Mouse (Mus musculus): Measurements from ENCODE around the gene Olfr54. TPM values are rescaled to one million over a fixed set of nuclear protein-coding genes. Genes with fewer than 3 reads are reported as not detected.
"Not testable (repeated sequence)": the region's sequence is repeated elsewhere in the genome, so short reads cannot be mapped to it uniquely, and the experiment has no call there.

The Olfr54 gene
- not detected in 2 replicates for polyA plus RNA-seq (2015; fragmentation: Nextera tagmentation; extraction: Ambion mirVana)

DNA sequence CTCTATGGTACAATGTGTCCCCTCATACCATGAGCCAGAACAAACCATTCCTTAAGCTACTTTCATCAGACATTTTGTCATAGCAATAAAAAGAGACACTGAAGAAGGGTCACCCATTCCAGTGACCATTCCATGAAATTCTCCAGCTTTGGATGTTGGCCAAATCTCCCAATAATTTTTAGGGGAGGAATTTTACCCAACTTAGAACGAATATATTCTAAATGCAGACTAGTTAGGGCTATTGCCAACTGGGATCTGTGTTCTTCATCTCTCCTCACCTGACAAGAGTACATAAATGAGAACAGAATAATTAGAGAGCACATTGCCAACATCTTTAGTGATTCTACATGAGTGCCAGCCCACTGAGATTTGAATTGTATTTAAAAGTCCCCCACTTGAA is at the start of gene Olfr54:
TSS of gene Olfr54 (plus strand) at position 301 of the 400 bp plus-strand sequence.
- ATAC-seq = no peak
- no peaks in the 10 kb centered on the region for H3K4me1 ChIP-seq (ENCODE audit: control insufficient read depth, insufficient read depth, low read depth, low read length)
- H3K9ac ChIP-seq (ENCODE audit: low read depth, low read length) = no peak within 1 kb of the TSS
- no peak within 1 kb of the TSS for H3K4me2 ChIP-seq (ENCODE audit: low read length)
- no peaks in the 10 kb centered on the region for H3K27me3 ChIP-seq (replicated peaks; ENCODE audit: control insufficient read depth, insufficient read depth, low read length)
- 70% methylated on average over 1 of the region's 1 CpGs for WGBS
- H3K9me3 ChIP-seq (ENCODE audit: control insufficient read depth, low read length) = no peaks in the 10 kb centered on the region
- H3K27ac ChIP-seq (ENCODE audit: low read depth, low read length) = no peak within 1 kb of the TSS
- H3K4me3 ChIP-seq (ENCODE audit: low read length) = no peak within 1 kb of the TSS
- no peaks in the 10 kb centered on the region for H3K36me3 ChIP-seq (ENCODE audit: control insufficient read depth, insufficient read depth, low read length)

DNA sequence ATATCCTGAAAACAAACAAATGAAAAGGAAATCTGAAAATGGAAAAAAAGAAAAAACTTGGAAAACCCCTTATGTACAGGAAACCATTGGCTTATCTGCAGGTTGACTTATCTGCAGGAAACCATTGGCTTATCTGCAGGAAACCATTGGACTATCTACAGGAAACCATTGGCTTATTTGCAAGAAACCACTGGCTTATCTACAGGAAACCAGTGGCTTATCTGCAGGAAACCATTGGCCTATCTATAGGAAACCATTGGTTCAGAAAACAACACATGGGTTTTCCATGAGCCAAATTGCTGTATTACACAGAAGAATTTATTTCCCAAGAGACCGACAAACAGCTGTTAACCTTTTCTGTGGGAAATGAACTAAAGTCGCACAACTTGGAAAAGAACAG is 49.1 kb upstream of the Olfr54 start:
- Histone ChIP-seq H3K27ac (ENCODE audit: low read depth, low read length) (no peak overlapping the region), H3K9ac (ENCODE audit: low read depth, low read length) (no peak overlapping the region), H3K9me3 (ENCODE audit: control insufficient read depth, low read length) (no peaks in the 10 kb centered on the region), H3K4me1 (ENCODE audit: control insufficient read depth, insufficient read depth, low read depth, low read length) (no peaks in the 10 kb centered on the region), H3K36me3 (ENCODE audit: control insufficient read depth, insufficient read depth, low read length) (no peaks in the 10 kb centered on the region), H3K4me2 (ENCODE audit: low read length) (no peak overlapping the region), H3K27me3 (replicated peaks; ENCODE audit: control insufficient read depth, insufficient read depth, low read length) (no peaks in the 10 kb centered on the region), H3K4me3 (ENCODE audit: low read length) (no peak overlapping the region)
- 83% methylated on average over 2 of the region's 2 CpGs for WGBS
- no peak for ATAC-seq

DNA sequence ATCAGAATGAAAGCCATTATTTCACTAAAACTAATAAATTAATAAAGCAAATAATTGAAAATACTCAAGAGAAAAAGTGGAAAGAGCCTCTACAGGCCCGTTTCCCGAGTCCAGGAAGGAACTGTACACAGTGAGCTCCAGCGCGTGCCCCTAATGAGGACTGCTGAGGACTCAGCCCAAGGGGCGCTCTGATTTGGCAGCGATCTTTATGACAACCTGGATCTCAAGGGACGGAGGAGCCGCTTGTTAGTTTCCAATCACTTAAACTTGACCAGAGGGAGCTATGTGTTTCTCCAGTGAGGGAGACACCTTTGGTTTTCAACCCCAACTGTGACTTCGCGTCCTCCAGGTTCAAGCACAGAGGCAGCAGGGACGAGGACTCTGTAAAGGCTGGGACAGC is 47.8 kb upstream of the Olfr54 start, which contains the start of gene Olfr1378:
TSS of gene Olfr1378 (plus strand) at position 301 of the 400 bp plus-strand sequence.
- ATAC-seq = no peak
- H3K4me3 ChIP-seq (ENCODE audit: low read length) = no peak within 1 kb of the TSS
- H3K27ac ChIP-seq (ENCODE audit: low read depth, low read length) = no peak within 1 kb of the TSS
- H3K4me2 ChIP-seq (ENCODE audit: low read length) = no peak within 1 kb of the TSS
- no peaks in the 10 kb centered on the region for H3K36me3 ChIP-seq (ENCODE audit: control insufficient read depth, insufficient read depth, low read length)
- H3K9ac ChIP-seq (ENCODE audit: low read depth, low read length) = no peak within 1 kb of the TSS
- 90% methylated on average over 11 of the region's 11 CpGs for WGBS
- H3K27me3 ChIP-seq (replicated peaks; ENCODE audit: control insufficient read depth, insufficient read depth, low read length) = no peaks in the 10 kb centered on the region
- H3K9me3 ChIP-seq (ENCODE audit: control insufficient read depth, low read length) = no peaks in the 10 kb centered on the region
- no peaks in the 10 kb centered on the region for H3K4me1 ChIP-seq (ENCODE audit: control insufficient read depth, insufficient read depth, low read depth, low read length)

DNA sequence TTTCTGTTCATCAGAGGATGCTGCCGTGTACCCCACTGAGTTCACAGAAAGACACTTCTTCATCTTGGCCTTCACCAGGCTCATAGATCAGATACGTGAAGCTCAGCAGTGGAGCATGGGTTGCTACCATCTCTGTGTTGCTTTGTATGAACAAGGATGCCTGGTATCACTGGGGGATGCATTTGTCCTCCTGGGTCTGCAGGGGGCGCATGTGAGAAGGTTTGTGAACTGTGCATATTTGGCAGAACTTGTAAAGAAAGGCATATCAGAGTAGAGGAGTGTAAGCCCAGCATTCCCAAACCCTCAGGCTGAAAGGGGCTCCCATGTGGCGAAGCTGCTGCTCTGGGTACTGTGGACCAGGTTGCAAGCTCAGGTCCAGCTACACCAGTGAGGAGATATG is 36.8 kb upstream of the Olfr54 start:
- Histone ChIP-seq H3K9me3 (ENCODE audit: control insufficient read depth, low read length) (no peaks in the 10 kb centered on the region), H3K9ac (ENCODE audit: low read depth, low read length) (no peak overlapping the region), H3K4me3 (ENCODE audit: low read length) (no peak overlapping the region), H3K4me2 (ENCODE audit: low read length) (no peak overlapping the region), H3K4me1 (ENCODE audit: control insufficient read depth, insufficient read depth, low read depth, low read length) (no peaks in the 10 kb centered on the region), H3K27ac (ENCODE audit: low read depth, low read length) (no peak overlapping the region), H3K36me3 (ENCODE audit: control insufficient read depth, insufficient read depth, low read length) (no peaks in the 10 kb centered on the region), H3K27me3 (replicated peaks; ENCODE audit: control insufficient read depth, insufficient read depth, low read length) (no peaks in the 10 kb centered on the region)
- ATAC-seq = no peak
- WGBS = 75% methylated on average over 4 of the region's 4 CpGs

DNA sequence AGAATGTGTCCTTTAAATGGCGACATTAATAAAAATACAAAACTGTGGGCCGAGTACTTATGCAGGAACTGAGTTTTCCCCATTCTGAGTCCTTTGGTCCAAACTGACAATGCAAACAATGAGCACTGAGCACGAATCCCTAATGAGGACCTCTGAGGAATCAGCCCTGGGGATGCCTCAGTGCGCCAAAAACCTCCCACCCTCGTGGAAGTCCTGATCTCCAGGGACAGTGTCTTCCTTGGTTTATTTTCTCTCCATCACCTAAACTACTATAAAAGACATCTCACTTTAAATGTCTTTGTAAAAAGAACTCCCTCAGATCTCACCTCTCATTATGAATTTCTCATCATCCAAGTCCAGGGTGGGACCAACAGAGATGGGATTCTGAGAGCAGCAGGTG is 32.4 kb upstream of the Olfr54 start, which contains the start of gene Olfr1377:
TSS of gene Olfr1377 (plus strand) at position 301 of the 400 bp plus-strand sequence.
- no peak within 1 kb of the TSS for H3K27ac ChIP-seq (ENCODE audit: low read depth, low read length)
- H3K4me1 ChIP-seq (ENCODE audit: control insufficient read depth, insufficient read depth, low read depth, low read length) = no peaks in the 10 kb centered on the region
- ATAC-seq = no peak
- no peak within 1 kb of the TSS for H3K9ac ChIP-seq (ENCODE audit: low read depth, low read length)
- no peak within 1 kb of the TSS for H3K4me2 ChIP-seq (ENCODE audit: low read length)
- H3K9me3 ChIP-seq (ENCODE audit: control insufficient read depth, low read length) = no peaks in the 10 kb centered on the region
- no peaks in the 10 kb centered on the region for H3K27me3 ChIP-seq (replicated peaks; ENCODE audit: control insufficient read depth, insufficient read depth, low read length)
- no peaks in the 10 kb centered on the region for H3K36me3 ChIP-seq (ENCODE audit: control insufficient read depth, insufficient read depth, low read length)
- no peak within 1 kb of the TSS for H3K4me3 ChIP-seq (ENCODE audit: low read length)
- WGBS = 58% methylated on average over 5 of the region's 5 CpGs

DNA sequence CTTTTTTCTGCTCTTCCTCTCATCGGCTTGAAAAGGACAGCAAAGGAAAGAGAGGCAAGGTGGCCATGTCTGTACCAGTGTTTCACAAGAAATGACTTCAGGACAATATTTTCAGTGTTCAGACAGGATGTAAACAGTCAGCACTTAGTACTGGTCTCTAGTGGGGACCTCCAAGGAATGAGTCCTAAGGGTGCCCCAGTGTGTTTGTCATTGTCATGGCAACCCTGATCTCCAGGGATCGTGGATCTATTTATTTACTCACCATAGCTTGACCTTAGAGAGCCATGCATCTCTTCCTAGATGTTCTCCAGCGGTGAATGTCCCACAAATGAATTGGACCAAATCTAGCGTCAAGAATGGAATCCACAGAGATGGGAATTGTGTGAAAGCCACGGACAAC is 10.7 kb upstream of the Olfr54 start, which contains the start of gene Olfr51:
TSS of gene Olfr51 (plus strand) at position 301 of the 400 bp plus-strand sequence.
- no peak for ATAC-seq
- no peak within 1 kb of the TSS for H3K27ac ChIP-seq (ENCODE audit: low read depth, low read length)
- H3K27me3 ChIP-seq (replicated peaks; ENCODE audit: control insufficient read depth, insufficient read depth, low read length) = no peaks in the 10 kb centered on the region
- no peaks in the 10 kb centered on the region for H3K4me1 ChIP-seq (ENCODE audit: control insufficient read depth, insufficient read depth, low read depth, low read length)
- WGBS = 86% methylated on average over 5 of the region's 5 CpGs
- no peak within 1 kb of the TSS for H3K9ac ChIP-seq (ENCODE audit: low read depth, low read length)
- H3K4me3 ChIP-seq (ENCODE audit: low read length) = no peak within 1 kb of the TSS
- no peak within 1 kb of the TSS for H3K4me2 ChIP-seq (ENCODE audit: low read length)
- H3K36me3 ChIP-seq (ENCODE audit: control insufficient read depth, insufficient read depth, low read length) = no peaks in the 10 kb centered on the region
- H3K9me3 ChIP-seq (ENCODE audit: control insufficient read depth, low read length) = no peaks in the 10 kb centered on the region

DNA sequence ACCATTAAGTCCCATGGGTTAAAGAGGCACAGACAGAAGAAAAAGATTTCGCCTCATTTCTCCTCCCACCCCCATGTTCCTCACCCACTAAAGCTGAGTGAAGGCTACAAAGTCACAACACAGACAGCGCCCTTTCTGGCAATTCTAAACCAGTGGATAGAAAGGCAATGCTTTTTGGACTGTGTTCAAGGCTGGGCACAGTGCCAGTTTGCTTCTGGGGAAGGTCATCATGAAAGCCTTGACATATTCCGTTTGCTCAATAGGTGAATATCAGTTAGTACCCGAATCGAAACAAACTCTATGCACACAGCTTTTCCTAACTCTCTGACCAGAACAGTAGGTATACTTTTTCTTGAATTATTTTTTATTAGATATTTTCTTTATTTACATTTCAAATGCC is 2.2 kb upstream of the Olfr54 start:
- WGBS = 68% methylated on average over 5 of the region's 5 CpGs
- H3K4me3 ChIP-seq (ENCODE audit: low read length) = no peak overlapping the region
- H3K4me1 ChIP-seq (ENCODE audit: control insufficient read depth, insufficient read depth, low read depth, low read length) = no peaks in the 10 kb centered on the region
- H3K9ac ChIP-seq (ENCODE audit: low read depth, low read length) = no peak overlapping the region
- no peak overlapping the region for H3K27ac ChIP-seq (ENCODE audit: low read depth, low read length)
- H3K27me3 ChIP-seq (replicated peaks; ENCODE audit: control insufficient read depth, insufficient read depth, low read length) = no peaks in the 10 kb centered on the region
- H3K36me3 ChIP-seq (ENCODE audit: control insufficient read depth, insufficient read depth, low read length) = no peaks in the 10 kb centered on the region
- no peaks in the 10 kb centered on the region for H3K9me3 ChIP-seq (ENCODE audit: control insufficient read depth, low read length)
- ATAC-seq = no peak
- no peak overlapping the region for H3K4me2 ChIP-seq (ENCODE audit: low read length)

DNA sequence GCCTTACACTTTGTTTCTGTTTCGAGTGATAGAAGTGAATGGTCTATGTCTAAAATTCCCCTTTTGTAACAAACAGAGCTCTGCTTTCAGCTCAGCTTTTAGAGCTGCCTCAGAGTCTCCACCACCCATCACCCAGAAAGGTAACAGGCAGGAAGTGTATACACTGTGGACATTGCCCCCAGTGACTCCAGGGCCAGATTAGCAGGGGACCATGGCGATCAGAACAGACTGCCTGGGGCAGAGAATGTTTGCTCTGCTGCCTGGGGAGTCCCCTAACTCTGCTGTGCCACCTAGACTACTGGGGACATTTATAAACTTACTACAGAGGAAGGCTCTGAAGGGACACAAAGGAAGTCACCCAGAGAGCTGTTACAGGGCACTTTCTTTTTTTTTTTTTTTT is 2.3 kb downstream of the Olfr54 start:
- 42% methylated on average over 2 of the region's 2 CpGs for WGBS
- Histone ChIP-seq H3K27me3 (replicated peaks; ENCODE audit: control insufficient read depth, insufficient read depth, low read length) (no peaks in the 10 kb centered on the region), H3K9me3 (ENCODE audit: control insufficient read depth, low read length) (no peaks in the 10 kb centered on the region), H3K9ac (ENCODE audit: low read depth, low read length) (no peak overlapping the region), H3K36me3 (ENCODE audit: control insufficient read depth, insufficient read depth, low read length) (no peaks in the 10 kb centered on the region), H3K4me1 (ENCODE audit: control insufficient read depth, insufficient read depth, low read depth, low read length) (no peaks in the 10 kb centered on the region), H3K4me3 (ENCODE audit: low read length) (no peak overlapping the region), H3K4me2 (ENCODE audit: low read length) (no peak overlapping the region), H3K27ac (ENCODE audit: low read depth, low read length) (no peak overlapping the region)
- ATAC-seq = no peak

DNA sequence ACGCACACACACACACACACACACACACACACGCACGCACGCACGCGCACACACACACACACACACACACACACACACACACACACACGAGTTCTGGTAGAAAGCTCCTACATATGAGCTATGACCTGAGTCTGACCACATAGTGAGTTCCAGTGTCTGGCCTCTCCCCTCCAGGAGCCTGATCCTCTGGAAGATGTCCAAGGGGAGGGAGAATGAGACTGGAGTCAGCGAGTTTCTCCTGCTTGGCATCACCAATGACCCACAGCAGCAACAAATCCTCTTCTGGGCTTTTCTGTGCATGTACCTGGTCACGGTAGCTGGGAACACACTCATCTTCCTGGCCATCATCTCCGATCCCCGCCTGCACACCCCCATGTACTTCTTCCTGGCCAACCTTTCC is 12.8 kb downstream of the Olfr54 start:
- H3K27ac ChIP-seq (ENCODE audit: low read depth, low read length); H3K36me3 ChIP-seq (ENCODE audit: control insufficient read depth, insufficient read depth, low read length); H3K9ac ChIP-seq (ENCODE audit: low read depth, low read length); H3K9me3 ChIP-seq (ENCODE audit: control insufficient read depth, low read length); ATAC-seq; H3K4me3 ChIP-seq (ENCODE audit: low read length); H3K27me3 ChIP-seq (replicated peaks; ENCODE audit: control insufficient read depth, insufficient read depth, low read length); H3K4me2 ChIP-seq (ENCODE audit: low read length); H3K4me1 ChIP-seq (ENCODE audit: control insufficient read depth, insufficient read depth, low read depth, low read length): not testable (repeated sequence)
- WGBS = 88% methylated on average over 11 of the region's 11 CpGs

DNA sequence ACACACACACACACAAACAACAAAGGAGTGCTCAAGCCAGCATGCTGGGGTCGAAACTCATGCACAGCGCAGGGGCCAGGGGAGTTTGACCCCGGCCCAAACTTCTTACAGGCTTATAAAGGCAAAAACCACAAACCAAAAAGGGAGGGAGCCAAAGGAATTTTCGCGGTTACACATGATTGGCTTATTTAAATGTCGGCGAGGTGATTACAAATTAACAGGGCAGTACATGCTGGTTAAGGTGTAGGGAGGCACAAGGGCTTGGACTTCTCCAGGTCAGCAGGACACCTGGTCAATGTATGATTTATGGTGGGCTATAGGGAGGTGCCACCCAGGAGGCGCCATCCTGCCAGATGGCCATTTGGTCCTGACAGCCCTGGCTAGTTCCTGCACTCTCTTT is 15.3 kb downstream of the Olfr54 start:
- not testable (repeated sequence) for H3K4me3 ChIP-seq (ENCODE audit: low read length); H3K4me2 ChIP-seq (ENCODE audit: low read length); H3K27ac ChIP-seq (ENCODE audit: low read depth, low read length); ATAC-seq; H3K36me3 ChIP-seq (ENCODE audit: control insufficient read depth, insufficient read depth, low read length); H3K4me1 ChIP-seq (ENCODE audit: control insufficient read depth, insufficient read depth, low read depth, low read length); H3K9me3 ChIP-seq (ENCODE audit: control insufficient read depth, low read length); H3K27me3 ChIP-seq (replicated peaks; ENCODE audit: control insufficient read depth, insufficient read depth, low read length); H3K9ac ChIP-seq (ENCODE audit: low read depth, low read length)
- WGBS = 74% methylated on average over 8 of the region's 8 CpGs

Measured in hindbrain, embryonic 16.5 days (tissue).